37 mouse cellular contexts compared by ENCODE assay signal in the genomic region with DNA sequence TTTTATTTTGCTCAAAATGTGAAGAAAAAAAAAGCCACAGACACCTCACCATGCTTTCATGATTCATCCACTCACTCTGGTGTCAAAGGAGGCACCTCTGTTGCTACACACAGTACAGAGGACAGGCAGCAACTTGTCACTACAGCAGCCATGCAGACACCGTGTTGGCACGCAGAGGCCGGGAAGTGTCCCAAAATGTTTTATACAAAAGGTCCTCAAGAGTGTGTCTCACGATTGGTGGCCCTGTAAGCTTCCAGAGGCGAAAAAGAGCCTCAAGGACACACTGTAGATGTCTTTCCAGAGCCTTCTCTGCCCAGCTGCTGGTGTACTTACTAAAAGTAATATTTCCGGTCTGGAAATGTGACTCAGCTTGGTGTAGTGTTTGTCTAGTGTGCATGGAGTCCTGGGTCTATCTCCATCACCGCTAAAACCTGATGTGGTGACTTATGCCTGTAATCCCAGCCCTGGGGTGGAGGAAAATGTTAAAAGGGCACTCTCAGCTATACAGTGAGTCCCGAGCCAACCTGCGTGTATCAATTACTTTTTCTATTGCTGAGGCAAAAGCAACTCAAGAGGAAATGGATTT. TPM values are rescaled to one million over a fixed set of nuclear protein-coding genes. Genes with fewer than 3 reads are reported as not detected.
A peak's percentile ranks its signal among the peaks of the same experiment; 100 is the strongest.
DNase-seq lines count a peak whose midpoint lies in the region; ATAC-seq and TF ChIP-seq lines count a peak whose summit lies in the region.
"Had no signal": no experiment of that assay in that cellular context is flagged by ENCODE, and none has a peak within 500 bp of the region (broad histone marks: within the 10 kb centered on the region; RNA-seq: fewer than 3 reads in every experiment).

No protein-coding gene starts in this region.

- H3K36me3 ChIP-seq in liver, postnatal 0 days (replicated peaks; ENCODE audit: insufficient read depth, low read length), result no peaks in the 10 kb centered on the region
- H3K36me3 ChIP-seq in liver, embryonic 12.5 days, result no peaks in the 10 kb centered on the region
- H3K36me3 ChIP-seq in stomach, embryonic 15.5 days, result no peaks in the 10 kb centered on the region

- H3K27me3 ChIP-seq in liver, postnatal 0 days (ENCODE audit: insufficient read depth, low read length), result no peaks in the 10 kb centered on the region
- no peaks in the 10 kb centered on the region; the same call in 1 of the 2 replicates for H3K27me3 ChIP-seq in liver, embryonic 12.5 days (replicated peaks)
- no peaks in the 10 kb centered on the region for H3K27me3 ChIP-seq in stomach, embryonic 15.5 days (replicated peaks)
- H3K27me3 ChIP-seq: CH12.LX had no signal

- H3K4me1 ChIP-seq in liver, postnatal 0 days (ENCODE audit: insufficient read depth), result no peaks in the 10 kb centered on the region
- no peaks in the 10 kb centered on the region for H3K4me1 ChIP-seq in liver, embryonic 12.5 days
- H3K4me1 ChIP-seq in brown adipose tissue, adult 24 weeks (ENCODE audit: control insufficient read depth, insufficient read depth, insufficient read length, low read length), result no peaks in the 10 kb centered on the region
- H3K4me1 ChIP-seq in stomach, embryonic 15.5 days, result no peaks in the 10 kb centered on the region; the same call in 1 of the 2 replicates

- H3K9me3 ChIP-seq in liver, postnatal 0 days (ENCODE audit: low read length), result no peaks in the 10 kb centered on the region
- H3K9me3 ChIP-seq in liver, embryonic 12.5 days (replicated peaks), result no peaks in the 10 kb centered on the region
- H3K9me3 ChIP-seq in stomach, embryonic 15.5 days, result no peaks in the 10 kb centered on the region

- H3K4me3 ChIP-seq in liver, postnatal 0 days (ENCODE audit: low read depth, low read length), result no peak overlapping the region
- no peak overlapping the region for H3K4me3 ChIP-seq in liver, embryonic 12.5 days
- H3K4me3 ChIP-seq in brown adipose tissue, adult 24 weeks (ENCODE audit: insufficient read depth, low read depth, low read length), result no peak overlapping the region
- no peak overlapping the region for H3K4me3 ChIP-seq in stomach, embryonic 15.5 days (replicated peaks)
- H3K4me3 ChIP-seq: layer of hippocampus, adult 2 months had no signal

- TF ChIP-seq CTCF in liver, postnatal 0 days (IDR thresholded peaks at IDR 0.05; ENCODE audit: low read depth), result no peak

- no peak overlapping the region for H3K4me2 ChIP-seq in liver, postnatal 0 days (ENCODE audit: low read depth, low read length)
- H3K4me2 ChIP-seq in liver, embryonic 12.5 days, result no peak overlapping the region
- no peak overlapping the region; the same call in 1 of the 2 replicates for H3K4me2 ChIP-seq in stomach, embryonic 15.5 days
- H3K4me2 ChIP-seq: lung, embryonic 14.5 days; midbrain, embryonic 11.5 days had no signal

- ATAC-seq in liver, postnatal 0 days, result peak; percentile 31
- no peak for ATAC-seq in liver, embryonic 12.5 days
- no peak for ATAC-seq in stomach, embryonic 15.5 days (ENCODE audit: insufficient read depth, low FRiP score, low read depth)
- ATAC-seq: activated CD4-positive, CD25-positive, alpha-beta regulatory T cell, adult 4 months; forebrain, embryonic 14.5 days; hindbrain, embryonic 16.5 days; midbrain, embryonic 16.5 days had no signal

- TF ChIP-seq EP300 in liver, postnatal 0 days (IDR thresholded peaks at IDR 0.05; ENCODE audit: low read depth), result no peak

- H3K9ac ChIP-seq in liver, postnatal 0 days (replicated peaks), result no peak overlapping the region
- H3K9ac ChIP-seq in liver, embryonic 12.5 days, result no peak overlapping the region
- no peak overlapping the region for H3K9ac ChIP-seq in stomach, embryonic 15.5 days
- H3K9ac ChIP-seq: liver, embryonic 14.5 days; lung, embryonic 14.5 days had no signal

- DNase-seq in adrenal gland, postnatal 36 days, result peak; percentile 50 to 53
- DNase-seq in adrenal gland, postnatal 10 days, result no peak
- DNase-seq in liver, postnatal 0 days, result no peak
- no peak for DNase-seq in kidney, adult 18-20 months
- DNase-seq in adipocyte (ENCODE audit: low spot score), result no peak
- DNase-seq: cerebellum, adult 18-20 months; cerebellum, postnatal 10 days; gastrocnemius, postnatal 25 days; heart, postnatal 14 days; kidney, adult 2 months; kidney, postnatal 36 days; lung, embryonic 14.5 days; right cerebral cortex, postnatal 25 days; thymus, adult 18-20 months; thymus, postnatal 25 days had no signal

- no peak overlapping the region for H3K27ac ChIP-seq in liver, postnatal 0 days (ENCODE audit: low read depth)
- H3K27ac ChIP-seq in liver, embryonic 12.5 days, result no peak overlapping the region
- H3K27ac ChIP-seq in brown adipose tissue, adult 24 weeks (replicated peaks; ENCODE audit: low read depth, low read length), result peak overlapping the region; percentile 20; the same call in 1 of the 2 replicates
- H3K27ac ChIP-seq in stomach, embryonic 15.5 days, result peak overlapping the region; percentile 67
- H3K27ac ChIP-seq: layer of hippocampus, adult 2 months; liver, embryonic 14.5 days had no signal

- WGBS in liver, postnatal 0 days (ENCODE audit: insufficient replicate concordance), result 77% methylated on average over 9 of the region's 9 CpGs
- WGBS in liver, embryonic 12.5 days (ENCODE audit: insufficient replicate concordance), result 68% methylated on average over 9 of the region's 9 CpGs
- WGBS in stomach, embryonic 15.5 days, result 68% methylated on average over 9 of the region's 9 CpGs

RNA-seq across cellular contexts. Expression of gene Fgf21, which starts 9.5 kb away (rescaled TPM):
- total RNA-seq in adrenal gland, postnatal 36 days (2021), result under 1 TPM in 1 of 2 experiments, not detected in 1; 0.33 TPM
- 10 to 100 TPM in 1 of 2 experiments, 1 to 10 TPM in 1; 1.3 to 21.9 TPM for total RNA-seq in adrenal gland, postnatal 10 days (2021)
- polyA plus RNA-seq in liver, postnatal 0 days (2015; fragmentation: Nextera tagmentation; extraction: Ambion mirVana), result 7.6 and 7.8 TPM in 2 replicates
- polyA plus RNA-seq in liver, embryonic 12.5 days (2016; fragmentation: Nextera tagmentation; extraction: Ambion mirVana), result not detected in 2 replicates
- 2.0 TPM in 1 of 2 replicates, not detected in the other for polyA plus RNA-seq in brown adipose tissue, adult 24 weeks (2012; ENCODE audit: insufficient read depth, insufficient read length, missing spikeins)
- 0.18 and 0.41 TPM in 2 replicates for polyA plus RNA-seq in stomach, embryonic 15.5 days (2015; fragmentation: Nextera tagmentation; extraction: Ambion mirVana)
- total RNA-seq: common myeloid progenitor, adult 5-6 weeks; gastrocnemius, postnatal 25 days; heart, postnatal 14 days; layer of hippocampus, adult 2 months; layer of hippocampus, postnatal 14 days; left cerebral cortex, adult 8-10 months; left cerebral cortex, postnatal 36 days; megakaryocyte, adult 5-6 weeks; neutrophil, adult 5-6 weeks had no signal
- polyA plus RNA-seq: activated CD4-positive, CD25-positive, alpha-beta regulatory T cell, adult 4 months; forebrain, embryonic 14.5 days; heart, embryonic 14.5 days; hindbrain, embryonic 11.5 days; hindbrain, embryonic 16.5 days; kidney, adult 2 months; kidney, embryonic 16.5 days; liver, embryonic 14.5 days; lung, embryonic 14.5 days; midbrain, embryonic 11.5 days; midbrain, embryonic 16.5 days; neural tube, embryonic 11.5 days had no signal

RNA-seq across cellular contexts. Expression of gene Fut1, which starts 11.3 kb away (rescaled TPM):
- total RNA-seq in adrenal gland, postnatal 36 days (2021), result not detected
- total RNA-seq in adrenal gland, postnatal 10 days (2021), result under 1 TPM in 1 of 2 experiments, not detected in 1; 0.21 TPM
- polyA plus RNA-seq in liver, postnatal 0 days (2015; fragmentation: Nextera tagmentation; extraction: Ambion mirVana), result 0.56 TPM in 1 of 2 replicates, not detected in the other
- polyA plus RNA-seq in liver, embryonic 12.5 days (2016; fragmentation: Nextera tagmentation; extraction: Ambion mirVana), result 0.15 TPM in 1 of 2 replicates, not detected in the other
- polyA plus RNA-seq in brown adipose tissue, adult 24 weeks (2012; ENCODE audit: insufficient read depth, insufficient read length, missing spikeins), result not detected in 2 replicates
- 0.76 and 0.84 TPM in 2 replicates for polyA plus RNA-seq in stomach, embryonic 15.5 days (2015; fragmentation: Nextera tagmentation; extraction: Ambion mirVana)
- total RNA-seq: common myeloid progenitor, adult 5-6 weeks; gastrocnemius, postnatal 25 days; layer of hippocampus, adult 2 months; layer of hippocampus, postnatal 14 days; left cerebral cortex, postnatal 36 days; megakaryocyte, adult 5-6 weeks; neutrophil, adult 5-6 weeks had no signal
- polyA plus RNA-seq: activated CD4-positive, CD25-positive, alpha-beta regulatory T cell, adult 4 months; forebrain, embryonic 14.5 days; hindbrain, embryonic 11.5 days; hindbrain, embryonic 16.5 days; liver, embryonic 14.5 days; midbrain, embryonic 11.5 days; midbrain, embryonic 16.5 days; neural tube, embryonic 11.5 days had no signal

RNA-seq across cellular contexts. Expression of gene Izumo1, which starts 15.8 kb away (rescaled TPM):
- under 1 TPM; 0.16 to 0.20 TPM for total RNA-seq in adrenal gland, postnatal 36 days (2021)
- total RNA-seq in adrenal gland, postnatal 10 days (2021), result under 1 TPM; 0.39 to 0.73 TPM
- polyA plus RNA-seq in liver, postnatal 0 days (2015; fragmentation: Nextera tagmentation; extraction: Ambion mirVana), result 0.09 TPM in 1 of 2 replicates, not detected in the other
- polyA plus RNA-seq in liver, embryonic 12.5 days (2016; fragmentation: Nextera tagmentation; extraction: Ambion mirVana), result 0.20 and 0.23 TPM in 2 replicates
- 0.63 TPM in 1 of 2 replicates, not detected in the other for polyA plus RNA-seq in brown adipose tissue, adult 24 weeks (2012; ENCODE audit: insufficient read depth, insufficient read length, missing spikeins)
- 0.19 and 0.31 TPM in 2 replicates for polyA plus RNA-seq in stomach, embryonic 15.5 days (2015; fragmentation: Nextera tagmentation; extraction: Ambion mirVana)
- total RNA-seq: gastrocnemius, postnatal 25 days; layer of hippocampus, adult 2 months; left cerebral cortex, adult 8-10 months; left cerebral cortex, postnatal 36 days; neutrophil, adult 5-6 weeks had no signal
- polyA plus RNA-seq: activated CD4-positive, CD25-positive, alpha-beta regulatory T cell, adult 4 months; C2C12; forebrain, embryonic 14.5 days; hindbrain, embryonic 16.5 days; midbrain, embryonic 16.5 days; neural tube, embryonic 11.5 days had no signal

RNA-seq across cellular contexts. Expression of gene Rasip1, which starts 21.5 kb away (rescaled TPM):
- total RNA-seq in adrenal gland, postnatal 36 days (2021), result 10 to 100 TPM; 18.7 to 26.0 TPM
- total RNA-seq in adrenal gland, postnatal 10 days (2021), result 10 to 100 TPM; 35.6 to 37.9 TPM
- polyA plus RNA-seq in liver, postnatal 0 days (2015; fragmentation: Nextera tagmentation; extraction: Ambion mirVana), result 3.4 and 3.6 TPM in 2 replicates
- 10.5 and 11.8 TPM in 2 replicates for polyA plus RNA-seq in liver, embryonic 12.5 days (2016; fragmentation: Nextera tagmentation; extraction: Ambion mirVana)
- 4.3 and 9.3 TPM in 2 replicates for polyA plus RNA-seq in brown adipose tissue, adult 24 weeks (2012; ENCODE audit: insufficient read depth, insufficient read length, missing spikeins)
- polyA plus RNA-seq in stomach, embryonic 15.5 days (2015; fragmentation: Nextera tagmentation; extraction: Ambion mirVana), result 11.0 and 11.6 TPM in 2 replicates
- total RNA-seq: common myeloid progenitor, adult 5-6 weeks had no signal
- polyA plus RNA-seq: C2C12 had no signal

RNA-seq across cellular contexts. Expression of gene Mamstr, which starts 34.0 kb away (rescaled TPM):
- total RNA-seq in adrenal gland, postnatal 36 days (2021), result 10 to 100 TPM in 1 of 2 experiments, 1 to 10 TPM in 1; 3.0 to 11.0 TPM
- total RNA-seq in adrenal gland, postnatal 10 days (2021), result 10 to 100 TPM in 1 of 2 experiments, 1 to 10 TPM in 1; 8.3 to 13.2 TPM
- polyA plus RNA-seq in liver, postnatal 0 days (2015; fragmentation: Nextera tagmentation; extraction: Ambion mirVana), result 0.31 and 0.54 TPM in 2 replicates
- polyA plus RNA-seq in liver, embryonic 12.5 days (2016; fragmentation: Nextera tagmentation; extraction: Ambion mirVana), result 0.69 and 0.81 TPM in 2 replicates
- 1.5 TPM in 1 of 2 replicates, not detected in the other for polyA plus RNA-seq in brown adipose tissue, adult 24 weeks (2012; ENCODE audit: insufficient read depth, insufficient read length, missing spikeins)
- 7.4 and 9.5 TPM in 2 replicates for polyA plus RNA-seq in stomach, embryonic 15.5 days (2015; fragmentation: Nextera tagmentation; extraction: Ambion mirVana)
- total RNA-seq: megakaryocyte, adult 5-6 weeks had no signal
- polyA plus RNA-seq: activated CD4-positive, CD25-positive, alpha-beta regulatory T cell, adult 4 months had no signal

Comparison
In these comparisons a context has a peak if more than half of its experiments do, and no peak if none do; other contexts are left out.
1. DNase-seq: peak in adrenal gland, postnatal 36 days (2 of 2); none in adrenal gland, postnatal 10 days (single experiment), liver, postnatal 0 days (single experiment), kidney, adult 18-20 months (single experiment) and adipocyte (single experiment).
2. H3K27ac ChIP-seq: peak in brown adipose tissue, adult 24 weeks (single experiment) and stomach, embryonic 15.5 days (single experiment); none in liver, postnatal 0 days (single experiment) and liver, embryonic 12.5 days (single experiment).